Mouse (Mus musculus): ENCODE measurements at regions not wholly inside any gene's neighbourhood (a gene's known extent, or its start where the extent isn't known, plus 50 kb on each side); places are given as distances from the start of the nearest gene placed in this dataset.
A peak's percentile ranks its signal among the peaks of the same experiment; 100 is the strongest.

- intact Hi-C loops (cut with DNase I) = no loop called here
- no peak for DNase-seq
These were observed 90.8 kb downstream of the Rpe65 start for GRCm38 (mm10) chr3:159689743-159690142.

DNA sequence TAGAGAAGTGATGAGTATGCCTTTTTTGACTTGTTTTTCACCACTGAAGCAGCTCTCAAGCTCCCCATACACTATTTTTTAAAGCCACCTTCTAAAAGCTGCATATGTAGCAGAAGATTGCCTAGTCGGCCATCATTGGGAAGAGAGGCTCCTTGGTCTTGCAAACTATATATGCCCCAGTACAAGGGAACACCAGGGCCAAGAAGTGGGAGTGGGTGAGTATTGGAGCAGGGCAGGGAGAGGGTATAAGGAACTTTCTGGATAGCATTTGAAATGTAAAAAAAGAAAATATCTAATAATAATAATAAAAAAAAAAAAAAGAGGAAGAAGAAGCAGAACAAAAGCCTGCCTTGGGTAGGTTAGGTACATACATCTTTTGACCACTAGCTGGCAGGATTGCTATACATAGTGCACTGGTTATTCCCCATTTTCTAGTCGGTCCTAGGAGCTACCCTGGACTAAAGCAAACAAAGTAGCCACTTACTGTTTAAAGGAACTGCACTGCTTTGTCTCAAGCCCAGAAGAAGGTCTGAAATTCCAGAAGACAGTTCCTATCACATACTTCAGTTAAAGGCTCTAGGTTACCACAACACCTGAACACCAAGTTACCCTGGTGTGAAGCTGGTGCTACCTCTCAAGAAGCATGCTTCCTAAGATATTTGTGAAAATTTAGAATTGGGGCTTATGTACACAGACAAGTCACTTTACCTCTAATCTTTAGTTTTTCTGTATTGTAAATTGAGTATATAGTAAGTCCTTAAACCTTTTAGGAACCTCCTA is 114.9 kb upstream of the Wls start:
- intact Hi-C loops (cut with DNase I) = no loop called here
- peak; percentile 23 to 41 for DNase-seq

DNA sequence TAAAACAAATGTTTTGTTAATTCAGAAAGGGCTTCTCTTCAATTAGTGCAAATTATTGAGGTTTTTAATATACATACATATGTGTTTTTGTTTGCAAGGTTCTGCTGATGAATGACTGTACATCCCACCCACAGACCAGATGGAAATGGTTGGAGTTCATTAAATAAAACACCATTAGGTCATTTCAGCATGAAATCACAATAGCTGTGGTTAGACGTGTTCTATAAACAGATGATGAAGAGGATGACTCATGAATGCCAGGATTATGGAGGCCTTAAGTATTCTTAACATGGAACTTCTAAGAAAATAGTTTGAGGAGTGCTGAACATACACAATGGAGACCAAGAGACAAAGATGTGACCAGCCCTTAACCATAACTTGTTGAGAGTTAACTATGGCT is 107.3 kb upstream of the Wls start:
- intact Hi-C loops (cut with DNase I) = no loop called here
- no peak for DNase-seq

DNA sequence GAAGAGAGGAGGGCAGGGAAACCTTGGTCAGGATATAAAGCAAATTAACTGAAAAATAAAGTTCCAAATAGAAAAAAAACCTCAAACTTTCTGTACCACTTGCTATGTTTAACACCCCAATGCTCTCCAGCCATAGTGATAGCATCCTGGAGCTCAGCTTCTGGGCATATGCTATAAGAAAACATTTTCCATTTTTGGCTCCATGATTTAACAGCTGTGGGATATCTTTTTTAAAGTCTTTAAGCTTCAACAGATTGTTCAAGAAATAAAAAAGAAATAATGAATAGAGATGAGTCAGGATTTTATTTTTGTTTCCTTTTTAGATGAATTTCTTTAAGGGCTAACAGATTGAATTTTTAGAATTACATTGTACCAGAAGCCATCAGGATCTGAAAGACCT is 106.3 kb upstream of the Wls start:
- no peak for DNase-seq
- intact Hi-C loops (cut with DNase I) = no loop called here

DNA sequence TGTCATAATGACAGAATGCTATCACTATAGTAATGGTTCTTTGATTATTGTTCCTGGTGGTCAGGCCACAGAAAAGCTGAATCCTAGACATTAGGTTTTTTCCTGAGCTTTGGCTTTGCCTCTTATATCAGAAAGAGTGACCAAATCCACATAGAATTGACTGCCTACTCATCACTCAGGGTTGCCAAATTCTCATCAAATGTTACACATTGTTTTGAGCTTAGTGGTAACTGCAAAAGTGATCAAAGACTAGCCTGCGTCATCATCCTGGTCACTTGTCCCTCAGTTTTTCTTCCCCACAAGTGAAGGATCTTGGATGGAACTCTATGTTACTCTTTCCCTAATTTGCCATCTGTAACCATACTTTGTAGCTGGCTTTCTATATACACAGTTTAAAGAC is 104.9 kb upstream of the Wls start:
- intact Hi-C loops (cut with DNase I) = no loop called here
- no peak for DNase-seq

DNA sequence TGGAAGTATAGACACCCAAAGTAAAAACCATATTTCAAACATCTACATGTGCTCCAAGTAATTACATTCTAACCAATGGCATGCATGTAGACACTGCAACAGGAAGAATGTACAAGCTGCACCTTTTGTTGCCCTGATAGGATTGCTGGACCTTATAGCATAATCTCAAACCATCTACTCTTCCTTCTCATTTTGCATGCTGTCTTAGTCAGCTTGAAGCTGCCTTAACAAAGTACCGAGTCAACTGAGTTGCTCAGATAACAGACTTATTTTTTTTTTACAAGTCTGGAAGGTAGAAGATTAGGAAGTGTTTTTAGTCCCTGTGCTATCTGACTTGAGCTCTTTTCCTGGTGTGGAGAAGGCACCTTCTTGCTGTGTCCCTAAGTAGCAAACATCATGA is 103.4 kb upstream of the Wls start:
- DNase-seq = no peak
- intact Hi-C loops (cut with DNase I) = no loop called here

DNA sequence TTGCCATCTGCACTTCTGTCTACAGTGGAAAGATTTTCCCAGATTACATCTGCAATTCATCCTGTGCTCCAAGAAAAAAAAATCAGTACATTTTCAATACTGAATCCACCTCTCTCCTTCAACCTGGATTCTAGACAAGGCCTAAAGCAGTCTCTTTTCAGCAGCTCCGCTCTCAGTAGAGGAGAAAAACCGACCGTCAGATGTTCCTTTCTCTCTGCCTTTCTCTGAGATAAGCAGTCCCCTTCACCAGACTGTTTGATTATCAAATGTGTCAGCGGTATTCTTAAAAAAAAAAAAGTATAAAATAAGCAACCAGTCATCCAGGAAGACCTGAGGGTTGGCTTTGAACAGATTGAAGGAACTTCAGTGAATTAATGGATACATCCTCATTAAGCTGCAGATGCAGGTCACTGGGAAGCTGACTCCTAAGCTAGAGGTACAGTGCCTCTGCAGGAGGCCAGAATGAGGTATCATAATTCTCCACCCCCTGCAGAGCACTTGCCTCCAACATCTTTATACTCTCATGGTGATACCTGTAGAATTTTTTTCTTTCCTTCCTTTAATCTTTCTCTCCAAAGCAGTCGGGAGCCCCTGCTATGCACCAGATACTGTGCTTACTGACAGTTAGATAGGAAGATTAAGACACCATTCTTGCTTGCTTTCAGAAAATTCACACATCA is 98.7 kb upstream of the Wls start:
- intact Hi-C loops (cut with DNase I) = no loop called here
- DNase-seq = no peak

DNA sequence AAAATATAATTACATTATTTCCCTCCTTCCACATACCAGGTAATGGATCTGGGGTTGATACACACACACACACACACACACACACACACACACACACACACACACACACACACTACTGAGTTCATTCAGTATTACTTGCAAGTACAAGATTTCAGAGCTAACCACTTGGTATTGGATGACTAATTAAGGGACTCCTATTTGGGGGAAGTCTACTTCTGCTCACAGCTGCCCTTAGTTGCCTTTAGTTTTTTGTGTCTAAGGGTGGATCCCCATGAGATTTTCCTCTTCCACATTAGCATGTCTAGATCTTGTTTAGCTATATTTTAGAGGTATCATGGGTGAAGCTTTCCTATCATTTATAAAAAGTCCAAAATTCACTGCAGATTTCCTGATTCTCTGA is 97.7 kb upstream of the Wls start:
- DNase-seq = no peak
- intact Hi-C loops (cut with DNase I) = no loop called here

- intact Hi-C loops (cut with DNase I) = no loop called here
- DNase-seq = no peak
These were observed 79.7 kb upstream of the Wls start for GRCm38 (mm10) chr3:159759740-159760139.

- intact Hi-C loops (cut with DNase I) = no loop called here
- DNase-seq = no peak
These were observed 79.2 kb upstream of the Wls start for GRCm38 (mm10) chr3:159760293-159760692.

GRCm38 (mm10) chr3:159760949-159761348 is 78.5 kb upstream of the Wls start:
- no peak for DNase-seq
- intact Hi-C loops (cut with DNase I) = no loop called here

DNA sequence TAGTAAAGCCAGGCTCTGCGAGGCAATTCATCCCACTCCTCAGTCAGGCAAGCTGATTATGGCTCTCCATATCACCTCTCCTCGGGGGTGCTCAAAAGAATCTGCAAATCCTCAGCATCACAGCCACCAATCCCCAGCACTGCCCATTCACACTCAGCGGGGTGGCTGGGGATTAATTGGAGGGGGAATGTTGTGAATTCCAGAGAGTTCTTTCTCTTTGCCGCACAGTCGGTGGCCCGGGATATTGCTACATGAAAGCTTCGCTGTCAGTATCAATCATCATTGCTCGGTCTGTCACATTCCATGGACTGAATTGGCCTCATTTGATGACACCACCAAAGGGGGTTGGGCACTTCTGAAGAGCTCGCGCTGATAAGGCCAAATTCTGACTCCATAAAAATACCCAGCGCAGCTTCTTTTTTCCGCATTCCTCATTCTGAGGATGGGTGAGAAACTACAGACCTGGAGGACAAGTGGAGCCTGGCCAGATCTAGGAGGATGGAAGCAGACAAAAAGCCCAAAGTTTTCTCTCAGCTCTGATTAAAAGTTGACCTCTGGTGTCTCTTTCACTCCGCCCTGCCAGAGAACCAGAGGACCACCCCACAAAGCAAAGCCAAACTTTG is 57.1 kb upstream of the Wls start:
- DNase-seq = peak; percentile 1 to 5
- intact Hi-C loops (cut with DNase I) = no loop called here

DNA sequence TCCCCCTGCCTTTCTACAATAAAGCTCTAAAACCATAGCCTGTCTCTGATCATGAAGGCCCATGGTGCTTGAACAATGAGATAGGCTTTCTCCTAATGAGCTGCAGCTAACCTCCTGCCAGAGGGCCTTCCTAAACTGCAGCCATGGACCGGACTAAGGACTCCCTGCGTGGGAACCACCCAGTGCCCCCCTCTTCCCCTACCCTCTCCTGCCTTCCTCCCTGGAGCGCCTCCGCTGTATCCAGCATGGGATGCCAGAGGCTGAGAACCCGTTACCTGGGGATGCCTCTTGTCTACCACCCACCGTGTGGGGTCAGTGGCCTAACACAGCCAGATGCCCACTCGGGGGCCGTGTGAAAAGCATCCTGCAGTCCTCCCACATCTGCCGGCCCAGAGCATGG is 51.7 kb upstream of the Wls start:
- intact Hi-C loops (cut with DNase I) = no loop called here

More for the DNA sequence above, 51.7 kb upstream of the Wls start:
- DNase-seq = no peak
